Mouse (Mus musculus): ENCODE measurements around the gene Rpl13.

DNA sequence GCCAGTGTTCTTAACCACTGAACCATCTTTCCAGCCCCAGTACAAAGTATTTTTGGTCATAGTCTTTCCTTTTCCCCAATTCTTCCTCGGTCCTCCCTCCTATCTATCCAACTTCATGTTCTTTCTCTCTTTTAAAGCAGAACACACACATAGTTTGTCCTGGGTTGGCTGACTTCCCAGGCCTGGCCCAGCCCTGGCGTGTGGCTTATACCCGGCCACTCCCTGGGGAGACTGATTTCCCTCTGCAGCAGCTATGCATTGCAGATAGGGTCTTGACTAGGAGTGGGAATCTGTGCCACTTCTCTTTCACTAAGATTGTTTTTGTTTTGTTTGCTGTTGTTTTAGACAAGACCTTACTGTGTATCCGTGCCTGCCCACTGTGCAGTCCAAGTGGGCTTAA lies 31.0 kb upstream of the Rpl13 start:
- TF ChIP-seq CTCF (IDR thresholded peaks at IDR 0.05; ENCODE audit: low read depth), result no peak
- no peak for TF ChIP-seq EP300 (optimal IDR thresholded peaks at IDR 0.05)
